23 mouse cellular contexts compared by ENCODE assay signal in genomic region chr2:61046111-61046767, GRCm38 (mm10).
DNase-seq lines count a peak whose midpoint lies in the region; ATAC-seq and TF ChIP-seq lines count a peak whose summit lies in the region.
"Had no signal": no experiment of that assay in that cellular context is flagged by ENCODE, and none has a peak within 500 bp of the region (broad histone marks: within the 10 kb centered on the region; RNA-seq: fewer than 3 reads in every experiment).

No protein-coding gene starts in this region.

- H3K9me3 ChIP-seq in heart, embryonic 13.5 days, result no peaks in the 10 kb centered on the region
- no peaks in the 10 kb centered on the region for H3K9me3 ChIP-seq in heart, postnatal 0 days (replicated peaks; ENCODE audit: control insufficient read depth, low read length)
- no peaks in the 10 kb centered on the region for H3K9me3 ChIP-seq in midbrain, embryonic 11.5 days (ENCODE audit: control insufficient read depth, low read length)
- H3K9me3 ChIP-seq in midbrain, embryonic 15.5 days, result no peaks in the 10 kb centered on the region
- H3K9me3 ChIP-seq: embryonic facial prominence, embryonic 12.5 days; forebrain, embryonic 15.5 days; G1E; hindbrain, embryonic 15.5 days had no signal

- no peaks in the 10 kb centered on the region for H3K79me2 ChIP-seq in heart, adult 2 months (replicated peaks; ENCODE audit: control insufficient read depth, insufficient read depth, low read length)

- intact Hi-C loops in heart, adult 2 months (cut with DNase I), result no loop called here
- intact Hi-C loops in heart, postnatal 10 days (cut with DNase I), result no loop called here

- TF ChIP-seq POLR2A in heart, adult 2 months (IDR thresholded peaks at IDR 0.05; ENCODE audit: insufficient read depth, low read depth, low read length), result no peak

- no peak for ATAC-seq in heart, embryonic 13.5 days (ENCODE audit: extremely low read depth, insufficient number of reproducible peaks, low FRiP score, low TSS enrichment)
- no peak for ATAC-seq in heart, postnatal 0 days (ENCODE audit: insufficient read depth, low read depth)
- no peak for ATAC-seq in midbrain, embryonic 11.5 days (ENCODE audit: low FRiP score)
- no peak for ATAC-seq in midbrain, embryonic 15.5 days (replicated peaks)
- ATAC-seq: CD4-positive, CD25-positive, alpha-beta regulatory T cell, adult 4 months; forebrain, embryonic 15.5 days; intestine, embryonic 16.5 days had no signal

- H3K36me3 ChIP-seq in heart, embryonic 13.5 days, result no peaks in the 10 kb centered on the region
- no peaks in the 10 kb centered on the region for H3K36me3 ChIP-seq in heart, adult 2 months (ENCODE audit: control insufficient read depth, insufficient read depth, low read length)
- H3K36me3 ChIP-seq in heart, postnatal 0 days (replicated peaks; ENCODE audit: control insufficient read depth, insufficient read depth, low read length), result no peaks in the 10 kb centered on the region
- no peaks in the 10 kb centered on the region for H3K36me3 ChIP-seq in midbrain, embryonic 11.5 days (ENCODE audit: control insufficient read depth, insufficient read depth, low read length)
- no peaks in the 10 kb centered on the region for H3K36me3 ChIP-seq in midbrain, embryonic 15.5 days (replicated peaks)
- H3K36me3 ChIP-seq: embryonic facial prominence, embryonic 12.5 days; forebrain, embryonic 15.5 days; G1E; hindbrain, embryonic 15.5 days had no signal

- H3K9ac ChIP-seq in heart, embryonic 13.5 days, result no peak overlapping the region
- no peak overlapping the region for H3K9ac ChIP-seq in heart, adult 2 months (ENCODE audit: low read depth, low read length)
- H3K9ac ChIP-seq in heart, postnatal 0 days (replicated peaks; ENCODE audit: low read depth, low read length), result no peak overlapping the region
- no peak overlapping the region for H3K9ac ChIP-seq in midbrain, embryonic 11.5 days (ENCODE audit: low read length)
- no peak overlapping the region for H3K9ac ChIP-seq in midbrain, embryonic 15.5 days
- H3K9ac ChIP-seq: embryonic facial prominence, embryonic 12.5 days; forebrain, embryonic 15.5 days; hindbrain, embryonic 15.5 days had no signal

- H3K27ac ChIP-seq in heart, embryonic 13.5 days (replicated peaks), result peak overlapping the region; percentile 51
- H3K27ac ChIP-seq in heart, adult 2 months, result no peak overlapping the region
- peak overlapping the region; percentile 43 for H3K27ac ChIP-seq in heart, postnatal 0 days (ENCODE audit: low read depth)
- H3K27ac ChIP-seq in midbrain, embryonic 11.5 days (ENCODE audit: low read depth, low read length), result no peak overlapping the region
- no peak overlapping the region for H3K27ac ChIP-seq in midbrain, embryonic 15.5 days
- H3K27ac ChIP-seq: embryonic facial prominence, embryonic 12.5 days; forebrain, embryonic 15.5 days; hindbrain, embryonic 15.5 days had no signal

- 47% methylated on average over 5 of the region's 5 CpGs for WGBS in heart, embryonic 13.5 days
- 62% methylated on average over 5 of the region's 5 CpGs for WGBS in heart, adult 2 months
- 40% methylated on average over 5 of the region's 5 CpGs for WGBS in heart, postnatal 0 days
- WGBS in midbrain, embryonic 11.5 days, result 81% methylated on average over 5 of the region's 5 CpGs
- WGBS in midbrain, embryonic 15.5 days, result 81% methylated on average over 5 of the region's 5 CpGs

- no peak for TF ChIP-seq EP300 in heart, adult 2 months (IDR thresholded peaks at IDR 0.05; ENCODE audit: insufficient read depth, low read depth, low read length)
- no peak for TF ChIP-seq EP300 in heart, postnatal 0 days (IDR thresholded peaks at IDR 0.05; ENCODE audit: low read depth)

- H3K4me2 ChIP-seq in heart, embryonic 13.5 days, result no peak overlapping the region
- no peak overlapping the region for H3K4me2 ChIP-seq in heart, postnatal 0 days (ENCODE audit: low read depth, low read length)
- H3K4me2 ChIP-seq in midbrain, embryonic 11.5 days, result no peak overlapping the region
- H3K4me2 ChIP-seq in midbrain, embryonic 15.5 days, result no peak overlapping the region
- H3K4me2 ChIP-seq: embryonic facial prominence, embryonic 12.5 days; forebrain, embryonic 15.5 days; hindbrain, embryonic 15.5 days had no signal

- no peak for TF ChIP-seq CTCF in heart, adult 2 months (IDR thresholded peaks at IDR 0.05)
- no peak for TF ChIP-seq CTCF in heart, postnatal 0 days (IDR thresholded peaks at IDR 0.05; ENCODE audit: low read depth)

- no peak overlapping the region for H3K4me3 ChIP-seq in heart, embryonic 13.5 days
- no peak overlapping the region for H3K4me3 ChIP-seq in heart, adult 2 months
- no peak overlapping the region for H3K4me3 ChIP-seq in heart, postnatal 0 days (ENCODE audit: low read depth, low read length)
- H3K4me3 ChIP-seq in midbrain, embryonic 11.5 days (ENCODE audit: low read depth, low read length), result no peak overlapping the region
- H3K4me3 ChIP-seq in midbrain, embryonic 15.5 days, result no peak overlapping the region
- H3K4me3 ChIP-seq: embryonic facial prominence, embryonic 12.5 days; forebrain, embryonic 15.5 days; hindbrain, embryonic 15.5 days had no signal

- peak; percentile 27 for DNase-seq in embryo, embryonic 10.5 days (ENCODE audit: low spot score)
- DNase-seq in embryo, embryonic 9.5 days (ENCODE audit: extremely low spot score), result no peak
- no peak for DNase-seq in heart, adult 2 months
- peak; percentile 14 for DNase-seq in heart, postnatal 0 days (ENCODE audit: low spot score)
- DNase-seq in heart, postnatal 10 days, result no peak
- peak; percentile 56 for DNase-seq in midbrain, embryonic 11.5 days (ENCODE audit: low spot score, missing footprints)
- DNase-seq: adrenal gland, adult 8-10 months; adrenal gland, postnatal 36 days; B cell, adult 2 months; cerebellum, adult 2 months; cerebellum, postnatal 10 days; embryo, embryonic 11 days; gastrocnemius, postnatal 36 days; heart, postnatal 14 days; kidney, adult 2 months had no signal

- H3K27me3 ChIP-seq in heart, embryonic 13.5 days (replicated peaks), result no peaks in the 10 kb centered on the region
- H3K27me3 ChIP-seq in heart, adult 2 months (ENCODE audit: control insufficient read depth, insufficient read depth, low read length), result no peaks in the 10 kb centered on the region
- H3K27me3 ChIP-seq in heart, postnatal 0 days (ENCODE audit: control insufficient read depth, insufficient read depth, low read length), result no peaks in the 10 kb centered on the region
- no peaks in the 10 kb centered on the region for H3K27me3 ChIP-seq in midbrain, embryonic 11.5 days (ENCODE audit: control insufficient read depth, insufficient read depth, low read length)
- no peaks in the 10 kb centered on the region for H3K27me3 ChIP-seq in midbrain, embryonic 15.5 days (replicated peaks)
- H3K27me3 ChIP-seq: embryonic facial prominence, embryonic 12.5 days; forebrain, embryonic 15.5 days; hindbrain, embryonic 15.5 days had no signal

- peaks cover 21% of the 10 kb centered on the region for H3K4me1 ChIP-seq in heart, embryonic 13.5 days
- peaks cover 1% of the 10 kb centered on the region for H3K4me1 ChIP-seq in heart, adult 2 months (ENCODE audit: control insufficient read depth, insufficient read depth, low read length)
- peaks cover 23% of the 10 kb centered on the region for H3K4me1 ChIP-seq in heart, postnatal 0 days (ENCODE audit: control insufficient read depth, insufficient read depth)
- H3K4me1 ChIP-seq in midbrain, embryonic 11.5 days (ENCODE audit: control insufficient read depth, insufficient read depth, low read length), result no peaks in the 10 kb centered on the region
- H3K4me1 ChIP-seq in midbrain, embryonic 15.5 days, result no peaks in the 10 kb centered on the region
- H3K4me1 ChIP-seq: embryonic facial prominence, embryonic 12.5 days; forebrain, embryonic 15.5 days; hindbrain, embryonic 15.5 days had no signal

Comparison
In these comparisons a context has a peak if more than half of its experiments do, and no peak if none do; other contexts are left out.
1. DNase-seq: peak in embryo, embryonic 10.5 days (single experiment), heart, postnatal 0 days (single experiment) and midbrain, embryonic 11.5 days (single experiment); none in embryo, embryonic 9.5 days (single experiment), heart, adult 2 months (0 of 2) and heart, postnatal 10 days (0 of 2).
2. H3K27ac ChIP-seq: peak in heart, embryonic 13.5 days (single experiment) and heart, postnatal 0 days (single experiment); none in heart, adult 2 months (single experiment), midbrain, embryonic 11.5 days (single experiment) and midbrain, embryonic 15.5 days (single experiment).